Mouse (Mus musculus) cerebellum, adult 9-10 months (tissue): ENCODE results near the gene Rhod.
"Not testable (repeated sequence)": the region's sequence is repeated elsewhere in the genome, so short reads cannot be mapped to it uniquely, and the experiment has no call there.

Experiments
- DNase-seq: peaks from one replicate; pipeline ENCODE4 v3.0.0; 2022

Rhod gene

GRCm38 (mm10) chr19:4398959-4399358, 40.3 kb downstream of the Rhod start:
- peak; percentile 38 for DNase-seq

- DNase-seq: peak; percentile 55
These were observed 40.6 kb downstream of the Rhod start for GRCm38 (mm10) chr19:4398630-4398948.

DNA sequence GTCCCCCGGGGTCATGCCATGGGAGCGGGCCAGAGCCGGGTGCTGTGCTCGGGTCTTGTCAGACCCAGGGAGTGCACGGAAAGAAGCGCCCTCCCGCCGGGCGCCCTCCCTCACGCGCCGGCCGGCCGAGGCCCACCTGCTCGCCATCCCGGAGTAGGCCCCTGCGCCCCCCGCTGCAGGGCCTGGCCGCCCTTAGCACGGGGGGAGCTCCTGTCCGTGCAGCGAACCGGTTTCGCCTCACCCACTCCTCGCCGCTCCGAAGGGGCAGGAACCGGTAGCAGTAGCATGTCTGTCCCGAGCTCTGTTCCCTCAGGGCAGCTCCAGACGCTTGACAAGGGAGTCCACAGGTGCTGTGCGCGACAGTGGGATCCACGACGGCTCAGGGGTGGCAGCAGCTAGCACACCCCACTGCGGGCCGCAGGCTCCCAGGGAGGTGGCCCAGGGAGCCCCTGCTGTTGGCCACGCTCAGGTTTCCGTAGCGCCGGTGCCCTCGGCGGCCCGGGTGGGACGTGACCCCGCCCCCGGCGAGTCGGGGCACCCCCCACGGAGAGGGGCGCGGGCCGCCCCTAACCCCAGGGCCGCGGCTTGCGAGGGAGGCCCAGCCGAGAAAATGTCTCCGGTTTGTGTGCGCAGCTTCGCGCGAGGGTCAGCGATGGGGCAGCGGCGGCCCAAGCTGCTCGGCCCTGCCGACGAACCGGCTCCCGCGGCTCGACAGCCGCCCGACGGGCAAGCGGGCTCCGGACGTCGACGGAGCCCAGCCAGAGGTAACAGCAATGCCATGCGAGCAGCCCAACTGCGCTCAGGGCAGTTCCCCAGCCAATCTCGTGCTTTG, 41.2 kb downstream of the Rhod start, which contains the start of gene Kdm2a:
Kdm2a (minus strand) TSS at position 488 of the 832 bp plus-strand sequence.
- DNase-seq: peak; percentile 81

DNA sequence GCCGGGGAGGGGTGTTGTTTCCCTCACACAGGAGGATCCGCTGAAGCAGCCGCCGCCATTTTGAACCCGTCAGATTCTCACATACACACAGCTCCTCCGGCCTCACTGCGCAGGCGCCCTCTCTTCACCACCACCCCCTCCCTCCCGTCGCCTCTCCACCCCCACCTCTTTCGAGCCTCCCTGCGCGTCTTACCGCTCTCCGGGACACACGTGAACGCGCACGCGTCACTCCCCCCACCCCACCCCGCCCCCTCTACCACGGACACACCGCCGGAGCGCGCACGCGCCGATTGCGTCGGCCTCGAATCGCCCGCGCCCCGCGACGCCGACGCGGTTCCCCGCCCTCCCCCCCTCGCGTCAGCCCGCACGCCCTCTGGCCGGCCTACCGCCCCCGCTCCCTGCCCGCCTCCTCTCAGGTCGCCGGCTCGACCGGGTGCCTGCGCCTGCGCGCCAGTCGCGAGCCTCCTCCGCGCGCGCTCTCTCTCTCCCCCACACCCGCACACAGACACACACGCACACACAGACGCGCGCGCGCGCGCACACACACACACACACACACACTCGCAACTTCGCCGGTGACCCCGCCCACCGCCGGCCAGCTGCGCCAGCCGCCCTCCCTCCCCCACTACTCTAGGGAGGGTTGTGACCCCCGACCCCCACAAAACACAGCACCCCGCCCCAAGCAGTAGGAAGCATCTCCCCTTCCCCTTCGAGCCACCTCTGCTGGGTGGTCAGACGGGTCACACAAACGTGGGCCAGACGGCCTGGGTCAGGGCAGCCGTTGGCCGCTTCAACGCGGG, 42.0 kb downstream of the Rhod start:
- DNase-seq: peak; percentile 96

DNA sequence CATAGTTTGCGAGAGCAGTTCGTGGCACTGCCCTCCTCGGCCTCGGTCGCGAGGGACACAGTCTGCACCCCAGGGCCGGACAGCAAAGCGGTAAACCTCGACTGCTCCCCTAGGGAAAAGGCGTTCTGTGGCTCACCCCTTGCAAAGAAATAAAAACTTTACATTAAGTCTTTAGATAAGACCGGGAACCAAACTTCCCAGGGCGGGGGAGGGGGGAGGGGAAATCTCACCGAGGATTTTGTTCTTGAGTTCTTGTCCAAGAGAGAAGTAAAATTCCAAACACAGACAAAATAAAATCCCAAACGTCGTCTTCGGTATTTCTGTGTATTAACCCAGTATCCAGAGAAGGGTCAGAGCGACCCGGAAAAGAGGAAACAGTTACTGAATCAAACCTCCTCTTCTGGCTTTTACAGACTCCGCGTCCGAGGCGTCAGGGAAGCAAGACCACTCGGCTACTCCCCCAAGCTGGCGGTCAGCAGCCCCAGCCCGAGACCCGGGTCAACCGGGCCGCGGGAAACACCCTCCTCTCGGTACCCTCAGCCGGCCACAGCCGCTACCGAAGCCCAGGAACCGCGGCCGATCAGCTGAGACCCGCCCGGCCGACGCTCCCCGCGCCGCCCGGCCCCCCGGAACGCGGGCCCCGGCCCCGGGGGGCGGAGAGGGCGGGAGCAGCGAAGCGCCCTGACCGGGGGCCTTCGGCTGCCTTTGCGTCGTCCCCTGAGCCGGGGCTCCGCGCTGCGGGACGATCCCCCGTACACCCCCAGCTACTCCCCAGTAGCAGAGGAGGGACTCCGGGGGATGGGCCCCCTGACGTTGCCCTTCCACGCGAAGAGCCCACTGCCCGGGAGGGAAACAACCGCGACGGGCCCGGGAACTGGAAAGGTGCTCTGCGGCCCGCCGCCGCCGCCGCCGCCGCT, 42.9 kb downstream of the Rhod start:
- DNase-seq: peak; percentile 62

- DNase-seq: no peak
These were observed 52.0 kb downstream of the Rhod start for GRCm38 (mm10) chr19:4387276-4387675.

DNA sequence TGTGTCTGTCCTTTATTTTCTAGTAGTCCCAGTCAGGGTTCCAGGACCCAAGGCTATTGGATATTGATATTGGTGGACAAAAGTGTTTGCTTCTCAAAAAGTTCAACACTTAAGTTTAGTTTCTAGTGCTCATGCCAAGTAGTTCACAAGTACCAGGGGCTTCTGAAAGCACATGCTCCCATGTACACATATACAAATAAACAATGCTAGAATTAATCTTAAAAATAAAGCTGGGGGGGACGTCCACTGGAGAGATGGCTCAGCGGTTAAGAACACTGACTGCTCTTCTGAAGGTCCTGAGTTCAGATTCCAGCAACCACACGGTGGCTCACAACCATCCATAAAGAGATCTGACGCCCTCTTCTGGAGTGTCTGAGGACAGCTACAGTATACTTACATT, 54.2 kb downstream of the Rhod start:
- DNase-seq: no peak

DNA sequence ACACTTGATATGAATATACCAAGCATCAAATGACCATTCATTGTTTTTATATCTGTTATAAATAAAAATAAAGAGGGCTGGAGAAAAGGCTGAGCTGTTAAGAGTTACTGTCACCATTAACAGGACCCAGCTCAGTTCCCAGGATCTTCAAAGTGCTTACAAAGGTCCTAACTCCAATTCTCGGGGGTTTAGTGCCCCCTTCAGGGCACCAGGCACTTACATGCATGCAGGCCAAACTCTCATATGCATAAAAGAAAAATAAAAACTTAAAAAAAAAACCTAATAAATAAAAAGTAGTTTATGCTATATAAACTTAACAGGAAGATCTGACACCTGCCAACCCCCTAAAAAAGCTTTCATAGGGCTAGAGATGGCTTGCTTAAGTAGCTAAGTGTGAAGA, 54.9 kb downstream of the Rhod start:
- no peak for DNase-seq

DNA sequence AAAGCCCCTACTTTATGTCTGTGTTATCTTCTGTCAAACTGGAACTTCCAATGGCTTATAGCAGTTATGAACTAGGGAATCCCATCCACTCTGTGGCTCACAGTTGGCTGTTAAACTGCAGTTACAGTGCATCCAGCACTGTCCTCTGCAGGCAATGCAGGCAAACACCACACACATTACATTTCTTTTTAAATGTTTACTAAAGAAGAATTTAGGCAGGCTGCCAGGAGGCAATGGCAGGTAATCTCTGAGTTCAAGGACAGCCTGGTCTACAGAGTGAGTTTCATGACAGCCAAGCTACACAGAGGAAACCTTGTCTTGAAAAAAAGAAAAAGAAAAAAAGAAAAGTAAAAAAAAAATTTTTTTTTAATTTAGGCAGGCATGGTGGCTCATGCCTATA, 55.9 kb downstream of the Rhod start:
- no peak for DNase-seq

GRCm38 (mm10) chr19:4382303-4382702, 56.9 kb downstream of the Rhod start:
- DNase-seq: not testable (repeated sequence)
